Comparison of ENCODE assay signal across 8 mouse cellular contexts in genomic region chr1:86440887-86441723, GRCm38 (mm10). TPM values are rescaled to one million over a fixed set of nuclear protein-coding genes. Genes with fewer than 3 reads are reported as not detected.
DNase-seq lines count a peak whose midpoint lies in the region; ATAC-seq and TF ChIP-seq lines count a peak whose summit lies in the region.

No protein-coding gene starts in this region.

- no peaks in the 10 kb centered on the region for H3K36me3 ChIP-seq in forebrain, embryonic 13.5 days (ENCODE audit: poor library complexity, severe bottlenecking)
- H3K36me3 ChIP-seq in hindbrain, embryonic 16.5 days (ENCODE audit: control insufficient read depth, insufficient read depth, low read length), result no peaks in the 10 kb centered on the region
- H3K36me3 ChIP-seq in limb, embryonic 14.5 days (ENCODE audit: control insufficient read depth, insufficient read depth, low read length), result no peaks in the 10 kb centered on the region
- no peaks in the 10 kb centered on the region for H3K36me3 ChIP-seq in midbrain, embryonic 13.5 days
- no peaks in the 10 kb centered on the region for H3K36me3 ChIP-seq in splenic B cell, adult 2 months (ENCODE audit: control insufficient read depth, insufficient read depth, low read length, poor library complexity, severe bottlenecking)

- peak overlapping the region; percentile 99 for H3K27ac ChIP-seq in forebrain, embryonic 13.5 days
- H3K27ac ChIP-seq in hindbrain, embryonic 16.5 days (ENCODE audit: low read depth, low read length), result peak overlapping the region; percentile 99
- peak overlapping the region; percentile 100 for H3K27ac ChIP-seq in limb, embryonic 14.5 days (replicated peaks; ENCODE audit: low read depth, low read length)
- H3K27ac ChIP-seq in midbrain, embryonic 13.5 days, result peak overlapping the region; percentile 99

- H3K9me3 ChIP-seq in forebrain, embryonic 13.5 days (replicated peaks), result no peaks in the 10 kb centered on the region
- no peaks in the 10 kb centered on the region for H3K9me3 ChIP-seq in hindbrain, embryonic 16.5 days (ENCODE audit: control insufficient read depth, low read length)
- no peaks in the 10 kb centered on the region for H3K9me3 ChIP-seq in limb, embryonic 14.5 days (ENCODE audit: control insufficient read depth, low read length)
- no peaks in the 10 kb centered on the region for H3K9me3 ChIP-seq in midbrain, embryonic 13.5 days

- peak overlapping the region; percentile 96 for H3K9ac ChIP-seq in forebrain, embryonic 13.5 days
- peak overlapping the region; percentile 88 for H3K9ac ChIP-seq in hindbrain, embryonic 16.5 days (ENCODE audit: low read depth, low read length)
- H3K9ac ChIP-seq in limb, embryonic 14.5 days (ENCODE audit: low read depth, low read length, severe bottlenecking), result peak overlapping the region; percentile 75
- peak overlapping the region; percentile 92 for H3K9ac ChIP-seq in midbrain, embryonic 13.5 days (replicated peaks)

- DNase-seq in heart, adult 11 months, result peak; percentile 98
- no peak for DNase-seq in heart, postnatal 25 days (ENCODE audit: low spot score)
- DNase-seq in c-Kit-positive CD71-positive TER-119-negative erythroid progenitor cells, embryonic 14.5 days (ENCODE audit: low read depth), result peak; percentile 52
- DNase-seq in limb, embryonic 14.5 days (ENCODE audit: low spot score), result peak; percentile 71
- DNase-seq in splenic B cell, adult 2 months (ENCODE audit: low read depth, low spot score), result peak; percentile 90

- peak overlapping the region; percentile 79 for H3K4me2 ChIP-seq in forebrain, embryonic 13.5 days
- peak overlapping the region; percentile 96 for H3K4me2 ChIP-seq in hindbrain, embryonic 16.5 days (ENCODE audit: low read length)
- peak overlapping the region; percentile 95 for H3K4me2 ChIP-seq in limb, embryonic 14.5 days (replicated peaks; ENCODE audit: low read depth, low read length, severe bottlenecking)
- peak overlapping the region; percentile 84 for H3K4me2 ChIP-seq in midbrain, embryonic 13.5 days (replicated peaks)

- WGBS in forebrain, embryonic 13.5 days, result under 1% methylated on average over 24 of the region's 29 CpGs
- WGBS in hindbrain, embryonic 16.5 days, result under 1% methylated on average over 28 of the region's 29 CpGs
- under 1% methylated on average over 29 of the region's 29 CpGs for WGBS in limb, embryonic 14.5 days
- under 1% methylated on average over 29 of the region's 29 CpGs for WGBS in midbrain, embryonic 13.5 days

- peaks cover 56% of the 10 kb centered on the region for H3K4me1 ChIP-seq in forebrain, embryonic 13.5 days
- H3K4me1 ChIP-seq in hindbrain, embryonic 16.5 days (ENCODE audit: control insufficient read depth, insufficient read depth, low read depth, low read length), result peaks cover 24% of the 10 kb centered on the region
- H3K4me1 ChIP-seq in limb, embryonic 14.5 days (ENCODE audit: control insufficient read depth, insufficient read depth, low read length), result peaks cover 19% of the 10 kb centered on the region
- peaks cover 62% of the 10 kb centered on the region for H3K4me1 ChIP-seq in midbrain, embryonic 13.5 days (replicated peaks)

- peak overlapping the region; percentile 43 for H3K4me3 ChIP-seq in forebrain, embryonic 13.5 days
- peak overlapping the region; percentile 52 for H3K4me3 ChIP-seq in hindbrain, embryonic 16.5 days (ENCODE audit: low read length)
- H3K4me3 ChIP-seq in limb, embryonic 14.5 days (replicated peaks; ENCODE audit: low read length), result peak overlapping the region; percentile 37
- peak overlapping the region; percentile 50 for H3K4me3 ChIP-seq in midbrain, embryonic 13.5 days (replicated peaks)

- no peak for TF ChIP-seq POLR2A in limb, embryonic 14.5 days (IDR thresholded peaks at IDR 0.05; ENCODE audit: borderline replicate concordance, extremely low read depth, insufficient read depth, insufficient read length)

- no peaks in the 10 kb centered on the region for H3K27me3 ChIP-seq in forebrain, embryonic 13.5 days
- H3K27me3 ChIP-seq in hindbrain, embryonic 16.5 days (replicated peaks; ENCODE audit: control insufficient read depth, insufficient read depth, low read length), result no peaks in the 10 kb centered on the region
- no peaks in the 10 kb centered on the region for H3K27me3 ChIP-seq in limb, embryonic 14.5 days (ENCODE audit: control insufficient read depth, insufficient read depth, low read length)
- no peaks in the 10 kb centered on the region for H3K27me3 ChIP-seq in midbrain, embryonic 13.5 days
- H3K27me3 ChIP-seq in splenic B cell, adult 2 months (ENCODE audit: control insufficient read depth, insufficient read depth, low read length, poor library complexity, severe bottlenecking), result no peaks in the 10 kb centered on the region

- ATAC-seq in forebrain, embryonic 13.5 days, result peak; percentile 50
- ATAC-seq in hindbrain, embryonic 16.5 days, result peak; percentile 47
- ATAC-seq in limb, embryonic 14.5 days (ENCODE audit: low FRiP score, low read depth), result peak; percentile 39
- ATAC-seq in midbrain, embryonic 13.5 days, result peak; percentile 29

- intact Hi-C loops in heart, postnatal 25 days (cut with DNase I), result loop anchor here (1.0 kb wide), 3 partner anchors 26 to 91 kb away; no protein-coding TSS in a partner anchor

RNA-seq across cellular contexts. Expression of gene Tex44, which starts 15.0 kb away (rescaled TPM):
- total RNA-seq in heart, postnatal 25 days (2021), result not detected
- not detected in 2 replicates for polyA plus RNA-seq in forebrain, embryonic 13.5 days (2015; fragmentation: Nextera tagmentation; extraction: Ambion mirVana)
- not detected in 2 replicates for polyA plus RNA-seq in hindbrain, embryonic 16.5 days (2015; fragmentation: Nextera tagmentation; extraction: Ambion mirVana)
- polyA plus RNA-seq in limb, embryonic 14.5 days (2012; rRNA removed), result not detected in 2 replicates
- polyA plus RNA-seq in limb, embryonic 14.5 days (2014; fragmentation: Nextera tagmentation; extraction: Ambion mirVana), result not detected in 2 replicates
- not detected in 2 replicates for polyA plus RNA-seq in midbrain, embryonic 13.5 days (2015; fragmentation: Nextera tagmentation; extraction: Ambion mirVana)

RNA-seq across cellular contexts. Expression of gene Nmur1, which starts 15.1 kb away (rescaled TPM):
- not detected for total RNA-seq in heart, postnatal 25 days (2021)
- 0.14 TPM in 1 of 2 replicates, not detected in the other for polyA plus RNA-seq in forebrain, embryonic 13.5 days (2015; fragmentation: Nextera tagmentation; extraction: Ambion mirVana)
- 0.13 TPM in 1 of 2 replicates, not detected in the other for polyA plus RNA-seq in hindbrain, embryonic 16.5 days (2015; fragmentation: Nextera tagmentation; extraction: Ambion mirVana)
- polyA plus RNA-seq in limb, embryonic 14.5 days (2012; rRNA removed), result 0.09 TPM in 1 of 2 replicates, not detected in the other
- polyA plus RNA-seq in limb, embryonic 14.5 days (2014; fragmentation: Nextera tagmentation; extraction: Ambion mirVana), result 0.17 TPM in 1 of 2 replicates, not detected in the other
- polyA plus RNA-seq in midbrain, embryonic 13.5 days (2015; fragmentation: Nextera tagmentation; extraction: Ambion mirVana), result 0.22 TPM in 1 of 2 replicates, not detected in the other
